Mouse (Mus musculus) spleen, adult 2 months (tissue): ENCODE data around the gene Scrn1. TPM values are rescaled to one million over a fixed set of nuclear protein-coding genes. Genes with fewer than 3 reads are reported as not detected.
A peak's percentile ranks its signal among the peaks of the same experiment; 100 is the strongest.

Experiments
- DNase-seq, 2 experiments: peaks; one replicate each; pipeline versions ENCODE4 v3.0.0 to v3.0.0-alpha.2; 2012 to 2021; ENCODE audit warnings: low spot score in 2 of 2, low read depth in 1 of 2
- H3K27ac ChIP-seq: fragments of 200-500 bp; 2 replicates; pipeline ENCODE4 v1.5.1; 2012; ENCODE audit warnings: low read length, inconsistent platforms; ENCODE audit not compliant: insufficient read depth
- H3K27me3 ChIP-seq: fragments of 200-500 bp; 2 replicates; pipeline ENCODE4 v1.6.1; 2012; ENCODE audit warnings: mild to moderate bottlenecking, moderate library complexity, low read length, inconsistent platforms; ENCODE audit not compliant: control insufficient read depth, insufficient read depth
- H3K36me3 ChIP-seq: fragments of 200-500 bp; 2 replicates; pipeline ENCODE4 v1.6.1; 2012; ENCODE audit warnings: mild to moderate bottlenecking, low read length, inconsistent platforms; ENCODE audit not compliant: control insufficient read depth, insufficient read depth
- H3K4me1 ChIP-seq: fragments of 200-500 bp; 2 replicates; pipeline ENCODE4 v1.6.1; 2011; ENCODE audit warnings: inconsistent platforms; ENCODE audit not compliant: control insufficient read depth, insufficient read depth, insufficient read length
- H3K4me3 ChIP-seq: fragments of 200-500 bp; 2 replicates; pipeline ENCODE4 v1.5.1; 2011; ENCODE audit warnings: mild to moderate bottlenecking, inconsistent platforms; ENCODE audit not compliant: insufficient read depth, insufficient read length; ENCODE audit errors: extremely low read depth
- CTCF ChIP-seq: fragments of 200-500 bp; IDR thresholded peaks from 2 replicates; pipeline ENCODE4 v1.5.1; 2011; ENCODE audit warnings: mild to moderate bottlenecking, inconsistent platforms; ENCODE audit not compliant: insufficient read depth, insufficient read length, insufficient replicate concordance; ENCODE audit errors: extremely low read depth
- POLR2A ChIP-seq: fragments of 200-500 bp; IDR thresholded peaks from 2 replicates; pipeline ENCODE4 v1.6.1; 2011; ENCODE audit warnings: low read depth, low read length, inconsistent platforms
- WGBS: fragments of 180-500 bp; shearing (Covaris S2); methylation state at CpG from one replicate; pipeline ENCODE4 v1.1.7; 2018; 5-methylcytosine and 5-hydroxymethylcytosine counted together
- polyA plus RNA-seq: library from polyadenylated mRNA; depleted of rRNA; stranded (reverse); fragments of >200 nt; gene quantifications from 2 replicates; pipeline ENCODE4 v1.2.3, GENCODE M21; 2012; rRNA removed

Scrn1 gene
- 0.54 and 0.75 TPM in 2 replicates for polyA plus RNA-seq

- peak within 1 kb of the TSS; percentile 5; the same call in 1 of the 2 replicates for H3K4me3 ChIP-seq
- no peak within 1 kb of the TSS for H3K27ac ChIP-seq
- no peak for TF ChIP-seq POLR2A
- TF ChIP-seq CTCF, result no peak
- no peaks in the 10 kb centered on the region; the same call in 1 of the 2 replicates for H3K4me1 ChIP-seq
- H3K36me3 ChIP-seq, result no peaks in the 10 kb centered on the region
- 5% methylated on average over 60 of the region's 60 CpGs for WGBS
- peaks cover 9% of the 10 kb centered on the region for H3K27me3 ChIP-seq
- no peak for DNase-seq
Observed at GRCm38 (mm10) chr6:54565665-54566545, at the start of gene Scrn1. Gene Scrn1 (minus strand): TSS chr6:54566489.

DNA sequence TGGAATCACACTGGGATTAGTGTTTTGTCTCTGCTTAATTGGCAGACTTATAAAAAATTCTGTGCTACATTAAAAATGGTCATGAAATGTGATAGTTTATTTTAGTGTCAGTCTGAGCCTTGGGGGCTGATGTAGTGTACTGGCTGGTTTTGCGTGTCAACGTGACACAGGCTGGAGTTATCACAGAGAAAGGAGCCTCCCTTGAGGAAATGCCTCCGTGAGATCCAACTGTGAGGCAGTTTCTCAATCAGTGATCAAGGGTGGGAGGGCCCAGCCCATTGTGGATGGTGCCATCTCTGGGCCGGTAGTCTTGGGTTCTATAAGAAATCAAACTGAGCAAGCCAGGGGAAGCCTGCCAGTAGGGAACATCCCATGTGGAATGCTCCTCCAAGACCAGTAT, 40.0 kb upstream of the Scrn1 start:
- DNase-seq, result no peak
- H3K27ac ChIP-seq, result no peak overlapping the region
- TF ChIP-seq POLR2A (no peak), CTCF (no peak)
- H3K4me1 ChIP-seq, result no peaks in the 10 kb centered on the region
- no peaks in the 10 kb centered on the region for H3K27me3 ChIP-seq
- H3K4me3 ChIP-seq, result no peak overlapping the region
- WGBS, result 85% methylated on average over 4 of the region's 4 CpGs
- H3K36me3 ChIP-seq, result no peaks in the 10 kb centered on the region

DNA sequence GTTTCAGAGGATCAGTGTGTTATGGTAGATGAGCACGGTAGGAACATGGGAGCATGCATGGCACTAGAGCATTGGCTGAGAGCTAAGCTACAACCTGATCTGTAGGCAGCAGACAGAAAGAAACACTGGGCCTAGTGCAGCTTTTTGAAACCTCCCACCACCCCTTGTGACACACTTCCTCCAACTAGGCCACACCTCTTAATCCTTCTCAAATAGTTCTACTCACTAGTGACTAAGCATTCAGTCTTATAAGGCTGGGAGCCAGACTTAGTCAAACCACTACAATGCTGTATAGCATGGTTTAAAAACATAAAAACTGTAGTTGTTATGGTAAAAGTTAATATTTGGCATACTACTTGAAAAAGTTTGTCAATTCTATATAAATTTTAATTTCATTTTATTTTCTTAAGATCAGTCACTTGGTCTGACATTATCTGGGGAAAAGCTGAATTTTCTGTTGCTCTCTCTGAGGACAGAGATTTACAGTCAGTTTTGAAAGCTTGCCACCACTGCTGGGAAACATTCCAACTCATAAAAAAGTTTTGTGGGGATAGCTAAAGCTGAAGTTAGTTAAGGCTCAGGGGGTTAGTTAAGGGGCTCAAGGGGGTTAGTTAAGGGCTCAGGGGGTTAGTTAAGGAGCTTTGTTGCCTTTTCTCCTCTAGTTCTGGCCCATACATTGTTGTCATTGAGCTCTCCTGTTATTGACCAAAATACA, 37.9 kb upstream of the Scrn1 start:
- H3K36me3 ChIP-seq, result no peaks in the 10 kb centered on the region
- H3K27me3 ChIP-seq, result no peaks in the 10 kb centered on the region
- DNase-seq, result no peak
- 98% methylated on average over 1 of the region's 1 CpGs for WGBS
- TF ChIP-seq POLR2A (no peak), CTCF (no peak)
- H3K4me1 ChIP-seq, result no peaks in the 10 kb centered on the region
- H3K4me3 ChIP-seq, result no peak overlapping the region
- H3K27ac ChIP-seq, result no peak overlapping the region

DNA sequence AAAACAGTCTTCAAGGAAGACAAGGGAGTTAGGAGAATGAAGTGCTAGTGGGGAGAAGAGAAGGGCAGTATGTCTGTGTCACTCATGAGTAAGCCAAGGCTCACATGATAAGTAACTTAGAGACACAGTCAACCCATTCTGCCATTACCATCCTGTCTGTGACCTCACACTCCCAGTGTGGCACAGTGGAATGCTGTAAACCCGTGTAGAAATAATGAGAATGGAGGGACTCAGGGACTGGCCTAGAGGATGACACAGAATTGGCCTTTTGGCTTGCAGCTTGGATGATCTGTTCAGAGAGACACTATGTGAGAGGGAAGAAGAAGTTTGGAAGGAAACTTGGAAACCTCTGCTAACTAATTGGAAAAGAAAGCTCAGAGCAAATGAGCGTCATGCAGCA, 36.6 kb upstream of the Scrn1 start:
- no peaks in the 10 kb centered on the region for H3K27me3 ChIP-seq
- DNase-seq, result no peak
- no peak overlapping the region for H3K4me3 ChIP-seq
- WGBS, result 88% methylated on average over 2 of the region's 2 CpGs
- TF ChIP-seq CTCF (no peak), POLR2A (no peak)
- no peaks in the 10 kb centered on the region for H3K4me1 ChIP-seq
- H3K27ac ChIP-seq, result no peak overlapping the region
- H3K36me3 ChIP-seq, result no peaks in the 10 kb centered on the region

GRCm38 (mm10) chr6:54600681-54601347, 34.5 kb upstream of the Scrn1 start:
- no peak for DNase-seq
- Histone ChIP-seq H3K27ac (no peak overlapping the region), H3K4me1 (no peaks in the 10 kb centered on the region), H3K27me3 (no peaks in the 10 kb centered on the region; the same call in 1 of the 2 replicates), H3K36me3 (no peaks in the 10 kb centered on the region), H3K4me3 (no peak overlapping the region)
- TF ChIP-seq CTCF (no peak), POLR2A (no peak)
- WGBS, result 81% methylated on average over 5 of the region's 5 CpGs

- H3K4me3 ChIP-seq, result no peak overlapping the region
- no peak overlapping the region for H3K27ac ChIP-seq
- 91% methylated on average over 3 of the region's 3 CpGs for WGBS
- TF ChIP-seq CTCF (no peak), POLR2A (no peak)
- H3K27me3 ChIP-seq, result peaks cover 8% of the 10 kb centered on the region
- no peak for DNase-seq
- no peaks in the 10 kb centered on the region for H3K36me3 ChIP-seq
- H3K4me1 ChIP-seq, result peaks cover 3% of the 10 kb centered on the region
Observed at GRCm38 (mm10) chr6:54597711-54598110, 31.4 kb upstream of the Scrn1 start.

DNA sequence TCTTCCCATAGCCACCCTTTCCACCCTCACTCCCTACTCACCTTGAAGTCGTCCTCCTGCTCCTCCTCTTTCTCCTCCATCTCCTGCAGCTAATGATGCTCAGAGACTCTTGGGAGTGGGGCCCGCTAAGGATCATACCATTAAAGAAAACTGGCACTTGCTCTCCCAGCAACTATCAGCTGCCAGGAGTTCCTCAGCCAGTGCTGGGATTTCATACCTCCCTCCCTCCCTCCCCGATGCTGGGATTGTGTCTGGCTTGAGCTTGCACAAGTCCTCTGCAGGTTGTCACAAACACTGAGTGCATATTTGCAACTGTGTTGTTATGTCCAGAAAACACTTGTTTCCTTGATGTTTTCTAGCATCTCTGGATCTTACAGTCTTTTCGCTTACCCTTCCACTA, 30.9 kb upstream of the Scrn1 start, which contains the start of gene Fkbp14:
TSS of gene Fkbp14 (minus strand) at position 101 of the 400 bp plus-strand sequence.
- TF ChIP-seq CTCF (no peak), POLR2A (no peak)
- no peak for DNase-seq
- WGBS, result 86% methylated on average over 4 of the region's 4 CpGs
- H3K4me1 ChIP-seq, result peaks cover 3% of the 10 kb centered on the region
- no peaks in the 10 kb centered on the region for H3K36me3 ChIP-seq
- peaks cover 8% of the 10 kb centered on the region for H3K27me3 ChIP-seq
- no peak within 1 kb of the TSS for H3K4me3 ChIP-seq
- H3K27ac ChIP-seq, result no peak within 1 kb of the TSS
